Mouse (Mus musculus): ENCODE data around the gene Chrd.

GRCm38 (mm10) chr16:20723247-20723646 lies 9.7 kb upstream of the Chrd start:
- TF ChIP-seq CTCF (conservative IDR thresholded peaks at IDR 0.05; ENCODE audit: insufficient read depth, insufficient read length, low read depth, low read length) (no peak), POLR2A (IDR thresholded peaks at IDR 0.05; ENCODE audit: low read depth, low read length) (no peak)

Measured in kidney, adult 2 months (tissue).